Mouse (Mus musculus) layer of hippocampus, adult 11-12 months (tissue): ENCODE measurements at regions not wholly inside any gene's neighbourhood (a gene's known extent, or its start where the extent isn't known, plus 50 kb on each side); places are given as distances from the start of the nearest gene placed in this dataset.

Experiments used
- DNase-seq: peaks from one replicate; pipeline ENCODE4 v3.0.0; 2022; ENCODE audit warnings: low spot score

DNA sequence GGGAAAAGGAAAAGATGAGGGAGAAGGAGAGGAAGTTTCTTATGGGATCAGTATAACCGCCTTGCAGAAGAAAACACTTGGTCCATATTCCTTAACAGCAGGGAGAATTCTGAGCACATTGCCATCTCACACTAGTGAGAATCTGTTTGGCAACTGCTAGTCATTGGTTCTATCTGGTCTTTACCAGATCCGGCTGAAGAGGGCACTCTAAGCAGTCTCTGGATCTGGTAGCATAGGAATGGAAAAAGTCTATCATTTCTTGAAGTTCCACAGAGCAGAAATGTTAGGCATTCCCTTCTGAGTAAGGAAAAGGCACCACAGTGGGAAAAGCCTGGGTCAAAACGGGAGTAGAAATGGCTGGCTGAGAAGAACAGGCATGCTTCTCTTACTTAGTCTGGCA lies 315.4 kb upstream of the Apob start:
- DNase-seq: no peak

DNA sequence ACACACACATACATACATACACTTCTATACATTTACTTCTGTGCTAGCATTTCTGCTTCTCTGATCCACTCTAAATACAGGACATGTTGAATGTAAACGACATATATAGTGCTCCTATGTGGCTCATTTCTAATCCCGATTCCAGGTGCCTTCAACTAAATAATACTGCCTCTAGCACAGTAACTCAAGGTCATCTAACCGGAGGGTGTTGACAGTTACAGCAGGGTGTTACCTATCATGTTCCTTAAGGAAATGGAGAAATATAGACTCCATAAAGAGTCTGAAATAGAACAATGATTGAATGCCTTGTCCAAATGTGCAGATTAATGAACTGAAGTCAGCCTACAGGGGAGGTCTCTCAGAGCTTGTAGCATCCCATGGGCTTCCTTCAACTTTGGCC lies 307.3 kb upstream of the Apob start:
- no peak for DNase-seq

DNA sequence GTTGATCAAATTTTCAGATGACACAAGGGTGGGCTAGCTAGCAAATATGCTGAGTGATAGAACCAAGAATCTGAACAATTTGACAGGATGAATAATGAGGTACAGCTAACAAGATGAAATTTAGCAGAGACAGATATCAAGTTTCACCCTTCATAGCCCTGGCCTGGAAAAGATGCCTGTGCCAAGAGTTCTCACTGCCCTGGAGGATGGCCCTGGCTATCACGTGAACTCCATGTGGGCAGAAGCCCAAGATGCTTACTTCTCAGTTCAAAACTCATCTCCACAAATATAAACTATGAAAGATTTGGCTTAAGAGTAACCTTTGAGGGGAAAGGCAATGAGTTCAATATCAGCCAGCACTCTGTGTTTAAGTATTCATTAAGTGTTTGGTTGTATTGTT lies 306.9 kb upstream of the Apob start:
- no peak for DNase-seq

DNA sequence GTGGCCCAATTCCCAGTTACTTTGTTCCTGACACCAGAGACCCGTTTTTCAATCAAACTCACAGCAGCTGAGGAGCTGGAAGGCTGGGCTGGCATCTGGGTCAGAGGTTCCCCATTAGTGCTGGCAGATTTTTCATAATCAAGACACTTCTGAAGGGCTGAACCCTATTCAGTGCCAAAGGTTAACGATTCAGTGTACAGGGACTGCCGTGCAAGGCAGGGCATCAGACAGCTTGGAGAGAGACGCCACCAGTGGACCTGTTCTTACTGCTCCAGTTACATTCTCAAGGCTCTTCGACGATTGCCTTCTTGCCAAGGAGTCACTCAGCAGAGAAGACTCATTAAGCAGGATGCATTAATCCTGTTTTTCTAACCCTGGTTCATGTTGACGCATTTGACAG lies 285.5 kb upstream of the Apob start:
- no peak for DNase-seq

DNA sequence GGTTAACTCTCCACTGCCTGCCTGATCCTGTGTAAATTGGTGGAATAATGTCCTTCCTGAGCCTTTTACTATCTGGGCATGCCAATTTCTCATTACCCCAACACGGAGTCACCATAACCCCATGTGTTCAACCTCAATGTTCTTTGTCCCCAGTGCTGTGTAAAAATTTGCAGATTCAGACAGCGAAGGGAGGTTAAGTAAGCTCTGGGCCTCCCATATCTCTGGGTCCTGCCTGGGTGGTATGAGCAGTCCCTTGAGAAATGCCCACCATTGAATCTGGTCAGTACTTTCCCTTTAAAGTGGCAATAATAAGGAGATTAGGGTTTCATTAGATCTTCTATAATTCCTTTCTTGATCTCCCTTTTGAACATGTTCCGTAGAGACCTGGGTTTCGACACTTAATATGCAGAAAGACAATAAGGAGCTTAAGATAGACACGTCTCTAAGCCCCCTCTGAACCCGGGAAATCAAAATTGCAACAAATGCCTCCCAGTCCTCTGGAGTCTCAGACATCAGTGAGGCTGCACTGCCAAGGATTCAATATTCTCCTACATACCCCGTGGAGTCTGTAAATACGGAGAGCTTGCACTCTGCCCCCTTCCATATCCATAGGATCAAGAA lies 279.0 kb upstream of the Apob start:
- no peak for DNase-seq

DNA sequence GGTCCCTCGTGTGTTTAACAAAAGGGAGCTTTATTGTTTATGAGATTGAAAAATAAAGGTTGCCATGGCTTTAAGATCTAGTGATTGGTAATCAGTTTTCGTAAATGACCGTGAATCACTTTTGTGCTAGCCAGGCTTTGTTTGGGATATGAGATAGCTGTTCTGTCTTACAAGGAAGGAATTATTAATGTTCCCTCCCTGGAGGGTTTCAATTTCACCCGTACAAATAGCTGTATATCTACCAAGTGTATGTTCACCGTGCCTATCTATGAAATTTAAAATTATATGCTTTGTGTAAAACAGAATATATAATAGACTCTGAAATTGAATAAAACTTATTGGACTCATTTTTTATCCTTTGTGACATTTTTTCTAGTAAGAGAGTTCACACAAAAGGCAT lies 268.3 kb upstream of the Apob start:
- no peak for DNase-seq

DNA sequence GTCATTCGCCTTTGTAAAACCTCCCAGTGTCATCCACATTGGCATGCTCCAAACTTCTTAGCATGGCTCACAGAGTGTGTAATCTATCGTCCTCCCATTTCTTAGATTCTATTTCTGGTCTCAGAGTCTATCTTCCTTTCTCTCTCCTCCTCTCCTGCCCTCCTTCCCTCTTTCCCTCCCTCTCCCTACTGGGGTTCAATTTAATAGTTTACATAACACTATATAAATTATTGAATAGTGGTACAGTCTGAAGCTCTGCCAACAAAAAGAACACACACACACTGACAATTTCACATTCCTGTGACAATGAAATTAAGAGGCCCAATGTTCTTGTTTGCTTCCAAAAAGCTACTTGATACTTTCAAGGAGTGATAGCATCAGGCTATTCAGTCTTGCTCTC lies 267.6 kb upstream of the Apob start:
- no peak for DNase-seq

DNA sequence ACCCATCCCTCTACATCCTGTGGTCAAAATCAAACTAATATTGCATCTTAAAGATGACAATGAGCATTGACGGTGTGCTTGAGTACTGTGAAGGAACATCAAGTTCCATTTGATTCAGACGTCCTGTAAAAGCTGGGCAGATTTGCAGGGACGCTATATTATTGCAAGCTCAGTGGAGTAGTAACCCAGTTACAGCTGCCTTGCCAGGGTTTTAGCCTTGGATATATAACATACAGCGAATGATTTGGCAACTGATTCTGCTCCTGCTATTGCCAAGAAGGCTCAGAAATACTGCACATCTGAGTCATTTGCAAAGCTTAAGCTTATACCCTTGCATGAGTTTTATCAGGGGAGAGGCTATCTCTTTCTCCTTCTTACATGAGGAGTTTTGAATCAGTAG lies 262.4 kb upstream of the Apob start:
- DNase-seq: no peak

DNA sequence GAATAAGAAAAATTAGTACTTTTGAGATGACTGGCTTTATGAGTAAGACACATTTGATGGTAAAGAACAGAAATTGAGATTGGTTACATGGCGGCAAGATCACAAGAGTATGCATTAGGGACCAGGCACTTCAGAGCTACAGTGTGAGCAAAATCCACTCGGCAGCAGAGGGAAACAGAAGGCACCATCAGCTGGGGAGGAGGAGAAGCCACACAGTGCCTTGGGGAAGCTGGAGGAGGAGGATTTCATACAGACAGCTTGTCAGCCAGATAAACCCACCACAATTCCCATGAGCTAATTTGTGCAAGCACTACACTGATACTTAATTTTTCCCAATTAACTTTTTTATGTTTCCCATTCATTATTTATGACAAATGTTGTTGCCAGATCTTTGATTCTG lies 258.9 kb upstream of the Apob start:
- peak; percentile 50 for DNase-seq

DNA sequence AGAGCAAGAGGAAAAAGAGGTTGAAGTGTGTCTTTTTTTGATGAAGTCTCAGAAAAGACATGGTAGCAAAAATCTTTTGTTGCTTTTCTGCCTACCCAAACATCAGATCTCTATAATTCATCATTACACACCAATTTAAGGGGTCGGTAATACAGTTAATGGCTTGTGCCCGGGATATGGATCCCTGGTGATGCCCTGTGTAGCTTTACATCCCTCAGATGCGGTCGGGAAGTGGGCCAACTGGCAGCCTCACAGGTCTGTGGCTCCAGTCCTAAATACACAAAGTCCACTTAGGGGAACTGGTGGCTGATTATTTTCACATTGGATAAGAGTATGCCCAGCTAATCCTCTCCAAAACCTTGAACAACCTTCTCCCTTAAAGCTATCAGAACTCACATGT lies 258.4 kb upstream of the Apob start:
- DNase-seq: no peak

DNA sequence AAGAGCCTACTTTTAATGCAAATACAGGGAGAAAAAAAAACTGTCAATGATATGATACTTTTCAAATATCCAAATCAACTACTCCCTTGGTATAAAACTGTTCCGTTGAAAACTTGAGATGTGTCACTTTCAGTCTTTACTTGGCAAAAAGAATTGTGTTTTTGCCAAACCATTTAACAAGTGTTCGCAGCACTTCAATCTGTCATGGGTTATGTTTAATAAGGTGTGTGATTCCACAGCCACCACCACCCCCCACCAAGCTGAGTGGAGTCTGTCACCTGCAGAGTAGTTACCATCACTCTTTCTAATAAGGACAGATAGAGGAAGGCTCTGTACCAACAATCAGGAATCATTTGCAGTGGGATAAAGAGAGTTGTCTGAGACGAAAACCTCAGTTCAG lies 252.5 kb upstream of the Apob start:
- DNase-seq: no peak

DNA sequence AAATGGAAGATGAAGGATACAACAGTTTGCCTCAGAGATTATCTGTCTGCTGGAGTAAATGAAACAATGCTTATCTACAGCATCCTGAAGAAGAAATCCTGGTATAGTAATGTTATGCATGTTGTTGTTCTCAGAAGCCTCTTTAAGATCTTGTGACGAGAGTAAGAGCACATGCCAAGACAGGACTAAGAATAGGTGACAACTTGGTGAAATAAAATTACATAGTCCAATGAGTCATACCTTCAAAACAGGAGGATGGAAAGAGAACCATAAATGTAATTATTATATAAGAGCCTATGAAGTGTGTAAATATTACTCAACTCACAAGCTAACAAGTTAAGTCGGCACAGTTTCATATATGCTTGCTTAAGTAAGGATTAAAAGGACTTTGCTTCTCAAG lies 239.4 kb upstream of the Apob start:
- no peak for DNase-seq

DNA sequence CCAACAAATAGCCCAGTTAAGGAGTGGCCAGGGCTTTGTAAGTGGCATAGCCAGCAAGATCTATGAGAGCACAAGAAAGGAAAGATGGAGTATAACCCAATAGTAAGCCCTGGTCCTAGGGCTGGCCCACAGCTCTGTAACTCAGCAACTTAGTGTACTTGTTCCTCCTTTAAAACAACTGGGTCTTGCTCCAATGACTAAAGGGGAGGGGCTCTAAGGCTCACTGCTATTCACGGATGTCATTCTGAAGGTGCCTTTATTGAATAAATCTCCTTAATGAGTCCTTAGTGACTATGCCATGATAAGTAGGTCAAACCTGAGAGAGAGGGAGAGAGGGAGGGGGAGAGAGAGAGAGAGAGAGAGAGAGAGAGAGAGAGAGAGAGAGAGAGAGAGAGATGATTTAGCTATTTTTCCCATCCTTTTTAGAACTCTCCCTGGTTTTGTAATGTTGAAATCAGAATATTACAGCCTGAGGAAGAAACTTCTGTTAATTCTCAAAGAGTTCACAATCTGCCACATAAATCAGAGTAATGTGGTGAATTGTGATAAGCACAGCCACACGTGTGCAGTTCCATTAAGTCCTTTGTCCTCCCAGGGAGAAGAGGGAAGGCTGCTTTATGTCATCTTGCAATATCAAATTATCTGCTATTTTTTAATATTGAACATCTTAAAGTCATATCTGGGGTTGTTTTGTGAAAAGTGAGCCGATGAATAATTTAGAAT lies 238.7 kb upstream of the Apob start:
- no peak for DNase-seq

DNA sequence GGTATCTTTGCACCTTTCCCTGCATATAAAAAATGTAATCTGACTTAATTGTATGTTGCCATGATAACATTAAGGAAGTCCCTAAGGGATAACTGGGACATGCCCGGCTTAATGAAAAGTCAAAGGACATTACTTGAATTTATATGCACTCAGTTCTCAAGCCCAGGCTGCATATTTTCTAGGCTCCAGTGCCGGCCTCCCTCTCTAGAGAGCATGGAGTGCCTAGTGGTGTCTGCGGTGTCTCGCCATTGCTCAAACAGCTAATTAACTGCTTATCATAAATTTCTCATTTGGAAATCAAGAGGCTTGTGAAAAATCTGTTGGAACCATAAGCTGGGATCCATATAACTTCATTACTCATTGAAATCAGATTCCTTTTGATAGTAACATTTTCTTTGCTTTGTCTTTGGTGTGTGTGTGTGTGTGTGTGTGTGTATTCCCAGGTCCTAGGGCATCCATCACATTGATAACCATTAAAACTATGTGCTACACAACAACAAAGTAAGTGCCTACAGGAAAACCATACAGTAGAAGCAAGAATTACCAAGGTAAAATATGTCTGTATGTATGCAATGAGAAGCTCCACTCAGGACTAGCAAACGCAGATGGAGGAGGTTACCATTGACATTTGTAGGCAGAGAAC lies 238.0 kb upstream of the Apob start:
- DNase-seq: no peak

DNA sequence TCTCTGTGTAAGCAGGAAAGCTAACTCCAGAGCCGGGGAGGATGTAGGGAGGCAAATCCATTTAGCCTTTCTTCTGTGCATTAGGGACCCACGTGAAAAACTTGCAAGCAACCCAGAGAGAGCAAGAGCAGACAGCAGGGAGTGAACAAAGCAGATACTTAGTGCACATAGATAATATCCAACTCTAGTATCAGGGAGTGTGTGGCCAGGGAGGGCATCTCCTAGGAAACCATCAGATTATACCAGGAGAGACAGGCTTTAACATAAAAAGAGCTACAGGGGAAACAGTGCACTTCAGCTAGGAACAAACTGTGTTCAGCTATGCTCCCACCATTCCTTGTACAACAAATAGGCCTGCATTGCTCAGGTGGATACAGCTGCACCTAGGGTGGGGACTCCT lies 230.7 kb upstream of the Apob start:
- no peak for DNase-seq

DNA sequence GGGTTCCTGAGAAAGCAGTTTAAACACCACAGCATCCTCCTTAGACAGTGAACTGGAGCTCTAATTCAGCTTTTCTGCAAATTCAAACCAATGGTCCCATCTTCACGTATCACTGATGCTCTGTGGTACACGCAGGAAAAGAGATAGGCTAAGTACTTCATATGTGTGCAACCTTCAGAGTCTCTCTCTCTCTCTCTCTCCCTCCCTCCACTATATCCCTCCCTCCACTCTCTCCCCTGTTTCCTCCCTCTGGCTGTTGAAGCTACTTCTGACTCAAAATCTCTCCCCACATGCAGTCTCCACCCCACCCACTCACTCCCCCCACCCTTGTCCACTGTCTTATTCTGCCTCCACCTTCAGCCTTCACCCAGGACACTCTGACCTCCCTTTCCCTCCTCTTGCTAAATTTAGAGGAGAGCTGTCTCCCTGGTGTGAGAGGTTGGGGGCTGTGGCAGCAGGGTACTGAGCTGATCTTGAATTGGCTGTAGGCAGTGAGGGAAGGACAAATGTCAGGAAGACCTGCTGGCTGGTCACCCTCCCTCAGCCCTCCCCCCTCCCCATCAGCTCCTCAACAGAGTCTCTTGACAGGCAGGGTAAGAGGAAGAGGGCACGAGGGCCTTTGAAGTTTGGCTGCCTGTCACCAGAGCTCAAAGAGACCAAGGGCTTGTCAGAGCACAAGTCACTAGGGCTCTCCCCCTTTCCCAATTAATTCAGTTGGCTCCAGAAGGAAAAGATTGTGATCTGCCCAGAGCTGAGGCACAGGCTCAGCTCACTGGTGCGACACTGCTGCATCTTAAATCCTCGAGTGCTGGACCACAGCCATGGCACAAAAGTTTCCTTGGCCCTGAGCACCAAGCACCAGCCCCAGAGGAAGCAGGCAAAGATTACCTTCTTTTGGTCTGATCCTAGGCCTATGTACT lies 227.9 kb upstream of the Apob start:
- no peak for DNase-seq

DNA sequence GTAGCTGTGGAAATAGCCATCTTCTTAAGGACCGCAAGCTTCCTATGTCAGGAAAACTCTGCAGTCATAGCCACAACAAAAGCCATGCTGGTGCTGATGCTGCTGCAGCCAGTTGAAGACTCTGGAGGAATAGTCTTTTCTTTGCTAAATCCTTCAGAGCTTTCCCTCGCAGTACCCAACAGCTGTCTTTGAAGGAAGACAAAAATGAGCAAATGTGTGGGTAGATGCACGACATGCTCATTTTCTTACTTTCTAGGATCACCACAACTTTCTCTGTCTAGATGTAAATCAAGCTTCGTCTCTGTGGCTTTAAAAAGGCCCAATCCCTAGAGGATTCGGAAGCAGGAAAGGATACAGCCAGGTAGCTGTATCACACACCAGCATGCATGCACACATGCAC lies 222.6 kb upstream of the Apob start:
- no peak for DNase-seq

DNA sequence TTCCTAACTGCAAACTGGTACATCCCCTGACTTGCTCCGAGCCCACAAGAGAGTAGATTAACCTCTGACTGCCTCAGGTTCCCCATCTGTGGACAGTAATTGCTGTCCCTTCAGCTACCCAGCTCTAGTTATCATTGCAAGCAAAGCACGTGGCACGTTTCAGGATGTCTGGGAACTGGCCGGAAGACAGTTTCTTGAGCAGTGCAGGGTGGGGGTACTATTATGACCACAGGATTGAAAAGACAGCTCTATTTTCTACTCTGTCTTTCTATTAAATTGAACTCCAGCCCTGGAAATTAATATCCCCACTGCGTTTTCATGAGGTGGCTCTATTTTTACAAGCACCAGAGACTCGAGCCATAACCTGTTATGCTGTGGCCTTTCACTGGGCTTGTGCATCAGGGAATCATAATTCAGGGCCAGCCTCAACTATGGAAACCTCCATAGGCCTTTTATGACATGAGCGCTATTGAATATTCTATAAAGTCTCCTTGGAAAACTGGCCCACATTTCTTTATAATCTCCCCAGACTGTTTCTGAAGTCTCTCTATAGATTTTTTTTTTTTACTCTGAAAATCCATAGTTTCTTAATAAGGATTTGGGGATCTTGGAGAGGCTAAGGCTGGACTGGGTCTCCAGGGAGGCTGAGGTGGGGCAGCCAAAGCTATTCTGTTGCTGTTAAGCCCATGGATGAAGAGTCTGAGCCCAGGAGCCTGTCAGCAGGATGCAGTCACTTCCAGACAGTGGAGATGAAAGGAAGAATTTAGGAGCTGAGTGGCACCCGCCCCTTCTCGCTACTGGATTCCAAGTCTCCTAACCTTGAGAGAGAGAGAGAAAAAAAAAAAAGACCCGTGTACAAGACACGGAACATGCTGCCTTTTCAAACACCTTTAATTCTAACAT lies 212.4 kb upstream of the Apob start:
- DNase-seq: no peak

DNA sequence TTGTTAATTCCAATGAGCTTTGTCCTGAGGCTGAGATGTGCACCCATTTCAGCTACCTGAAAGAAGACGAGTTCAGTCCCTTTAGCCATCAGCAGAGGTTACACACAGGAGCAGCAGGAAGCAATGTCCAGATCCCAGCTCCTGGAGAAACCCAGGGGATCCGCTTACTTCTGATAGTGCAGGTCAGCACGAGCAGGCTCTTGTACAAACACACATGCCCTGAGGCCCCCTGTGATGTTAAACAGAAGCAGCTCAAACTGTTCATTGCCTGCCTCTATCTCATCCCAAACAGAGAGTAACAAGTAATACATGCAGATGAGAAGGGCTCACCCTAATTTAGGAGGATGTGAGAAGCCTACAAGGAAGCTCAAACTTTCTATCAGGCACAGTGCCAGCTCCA lies 203.3 kb upstream of the Apob start:
- no peak for DNase-seq

DNA sequence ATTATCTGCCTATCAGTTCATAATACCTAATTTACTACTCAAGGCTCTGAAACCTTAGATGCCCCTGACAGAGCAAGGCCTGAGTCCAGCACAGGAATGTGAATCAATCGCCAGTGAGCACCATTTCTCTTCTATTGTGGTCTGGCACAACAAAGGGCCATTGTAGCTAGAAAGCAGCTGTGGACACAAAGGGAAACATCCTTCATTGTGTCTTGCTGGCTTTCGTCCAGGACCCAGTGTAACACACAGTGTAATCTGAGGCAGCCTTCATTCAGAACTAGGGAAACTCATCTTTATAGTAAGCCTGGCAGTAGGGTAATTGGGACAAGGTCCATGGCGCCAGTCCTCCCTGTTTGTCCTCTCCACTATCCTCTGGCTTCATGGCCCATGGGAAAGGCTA lies 201.1 kb upstream of the Apob start:
- peak; percentile 74 for DNase-seq

DNA sequence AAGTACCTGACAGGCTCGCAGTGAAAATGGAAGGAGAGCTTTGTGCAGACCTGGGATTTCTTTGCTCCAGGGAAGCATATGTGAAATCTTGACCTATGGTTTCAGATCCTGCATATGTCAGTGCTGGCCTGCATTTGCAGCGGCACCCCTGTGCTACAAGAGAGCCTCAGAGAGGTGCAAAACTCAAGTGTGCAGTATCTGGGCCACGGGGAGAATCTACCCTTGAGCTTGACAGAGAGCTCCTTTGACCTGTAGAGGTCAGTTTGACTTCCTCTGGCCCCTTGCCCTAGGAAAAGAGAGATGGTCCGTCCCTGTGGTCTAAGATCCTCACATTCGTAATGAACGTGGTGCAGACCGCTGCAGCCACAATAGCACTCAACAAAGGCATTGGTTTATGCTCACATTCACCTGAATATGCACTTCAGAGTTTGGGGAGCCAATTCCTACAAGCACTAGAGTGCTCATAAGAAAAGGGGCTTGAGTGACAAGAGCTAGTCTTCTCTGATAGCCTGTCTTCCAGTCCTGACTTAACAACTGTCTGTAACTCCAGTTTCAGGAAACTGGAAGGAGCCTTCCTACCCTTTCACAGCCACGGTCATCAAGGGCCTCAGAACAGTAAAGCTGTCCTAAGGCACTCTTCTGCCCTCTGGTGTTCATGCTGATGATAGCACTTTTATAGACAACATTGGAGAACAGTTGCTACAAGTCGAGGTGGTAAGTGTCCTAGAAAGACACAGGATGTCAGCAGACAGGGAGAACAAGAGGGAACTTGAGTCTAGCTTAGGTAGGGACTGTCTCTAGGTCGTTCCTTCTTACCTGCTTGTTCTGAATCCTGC lies 200.0 kb upstream of the Apob start:
- peak; percentile 84 for DNase-seq
